Mouse (Mus musculus) lung, embryonic 16.5 days (tissue): ENCODE data around the gene Riok2. TPM values are rescaled to one million over a fixed set of nuclear protein-coding genes. Genes with fewer than 3 reads are reported as not detected.

Source experiments
- ATAC-seq: fragments of 200-750 bp; cut with Nextera tagmentation; 2 replicates; pipeline ENCODE4 v1.8.0; 2017; ENCODE audit warnings: low read depth, mild to moderate bottlenecking, moderate library complexity
- H3K27ac ChIP-seq: fragments of 300-500 bp; sonication (generic); 2 replicates; pipeline ENCODE4 v1.5.1; 2014; ENCODE audit warnings: mild to moderate bottlenecking, control low read depth, low read length
- H3K27me3 ChIP-seq: fragments of 300-500 bp; sonication (generic); 2 replicates; pipeline ENCODE4 v1.6.1; 2014; ENCODE audit warnings: low read depth, low read length, mixed read lengths; ENCODE audit not compliant: control insufficient read depth, insufficient read depth
- H3K36me3 ChIP-seq: fragments of 300-500 bp; sonication (generic); 2 replicates; pipeline ENCODE4 v1.6.1; 2014; ENCODE audit warnings: low read length; ENCODE audit not compliant: control insufficient read depth, insufficient read depth
- H3K4me1 ChIP-seq: fragments of 300-500 bp; sonication (generic); replicated peaks from 2 replicates; pipeline ENCODE4 v1.6.1; 2014; ENCODE audit warnings: low read length, mixed read lengths; ENCODE audit not compliant: control insufficient read depth, insufficient read depth
- H3K4me2 ChIP-seq: fragments of 300-500 bp; sonication (generic); 2 replicates; pipeline ENCODE4 v1.6.1; 2014; ENCODE audit warnings: low read depth, low read length, control low read depth
- H3K4me3 ChIP-seq: fragments of 300-500 bp; sonication (generic); 2 replicates; pipeline ENCODE4 v1.5.1; 2014; ENCODE audit warnings: mild to moderate bottlenecking, low read length, control low read depth
- H3K9ac ChIP-seq: fragments of 300-500 bp; sonication (generic); 2 replicates; pipeline ENCODE4 v1.6.1; 2014; ENCODE audit warnings: low read length, control low read depth
- H3K9me3 ChIP-seq: fragments of 300-500 bp; sonication (generic); 2 replicates; pipeline ENCODE4 v1.6.1; 2016; ENCODE audit warnings: low read length; ENCODE audit not compliant: control insufficient read depth
- WGBS: fragments of 180-500 bp; shearing (Covaris S2); extraction: QIAGEN DNeasy Blood & Tissue Kit; methylation state at CpG from one replicate; pipeline ENCODE4 v1.1.7; 2014; 5-methylcytosine and 5-hydroxymethylcytosine counted together
- polyA plus RNA-seq: library from polyadenylated mRNA; unstranded; fragments of >200 nt; fragmentation: Nextera tagmentation; extraction: Ambion mirVana; gene quantifications from 2 replicates; pipeline ENCODE4 v1.2.1, GENCODE M21; 2015

Riok2 gene
- polyA plus RNA-seq, 1 experiment from 2014 or later = 25.5 TPM

DNA sequence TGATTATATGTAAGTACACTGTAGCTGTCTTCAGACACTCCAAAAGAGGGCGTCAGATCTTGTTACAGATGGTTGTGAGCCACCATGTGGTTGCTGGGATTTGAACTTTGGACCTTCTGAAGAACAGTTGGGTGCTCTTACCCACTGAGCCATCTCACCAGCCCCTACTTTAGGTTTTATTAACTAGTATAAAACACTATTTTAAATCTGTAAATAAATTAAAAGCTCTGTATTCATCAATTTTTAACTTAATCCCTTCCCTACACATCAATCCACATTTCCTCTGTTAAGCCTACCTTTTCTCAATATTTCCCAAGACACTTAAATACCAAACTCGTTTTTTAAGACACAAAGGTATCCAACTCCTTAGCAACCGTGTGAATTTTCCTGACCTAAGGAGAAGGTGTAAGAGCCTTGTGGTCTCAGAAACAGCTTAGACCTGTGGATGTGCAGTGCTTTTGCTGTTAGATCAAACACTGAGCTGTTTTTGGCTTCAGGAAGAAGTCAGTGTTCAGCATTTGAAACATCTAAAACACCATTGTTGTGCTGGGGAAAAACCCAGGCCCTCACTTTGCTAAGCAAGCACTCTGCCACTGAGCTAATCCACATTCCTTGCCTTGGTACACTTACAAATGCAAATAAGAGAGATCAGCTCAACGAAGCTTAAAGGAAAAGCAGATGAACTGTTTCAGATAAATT is 50.6 kb downstream of the Riok2 start:
- Histone ChIP-seq H3K9me3 (no peaks in the 10 kb centered on the region), H3K9ac (no peak overlapping the region), H3K4me2 (no peak overlapping the region), H3K4me3 (no peak overlapping the region), H3K4me1 (no peaks in the 10 kb centered on the region), H3K27ac (peak overlapping the region; percentile 73), H3K36me3 (no peaks in the 10 kb centered on the region), H3K27me3 (no peaks in the 10 kb centered on the region)
- 41% methylated on average over 4 of the region's 4 CpGs for WGBS
- peak; percentile 68 for ATAC-seq

DNA sequence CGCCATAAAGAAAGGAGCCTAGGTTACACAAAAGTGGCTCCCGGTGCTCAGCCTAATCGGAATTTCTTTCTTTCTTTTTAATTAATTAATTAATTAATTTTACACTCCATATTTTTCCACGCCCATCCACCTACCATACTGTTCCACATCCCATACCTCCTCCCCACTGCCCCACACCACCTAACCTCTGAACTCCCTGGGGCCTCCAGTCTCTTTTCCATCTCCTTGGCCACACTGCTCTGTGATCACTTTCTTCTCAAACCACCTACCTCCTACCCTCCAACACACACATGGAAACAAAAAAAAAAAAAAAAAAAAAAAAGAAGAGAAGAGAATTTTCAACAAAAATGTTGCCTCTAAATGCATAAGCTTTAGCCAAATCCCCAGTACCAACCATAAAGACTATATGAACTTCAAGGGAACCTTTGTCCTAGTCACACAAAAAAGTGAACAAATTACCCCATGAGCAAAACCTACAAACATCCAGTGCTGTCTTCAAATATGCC is 51.3 kb downstream of the Riok2 start:
- WGBS = 58% methylated on average over 4 of the region's 4 CpGs
- no peak overlapping the region for H3K4me3 ChIP-seq
- ATAC-seq = no peak
- H3K9me3 ChIP-seq = no peaks in the 10 kb centered on the region
- H3K27me3 ChIP-seq = no peaks in the 10 kb centered on the region
- no peak overlapping the region for H3K27ac ChIP-seq
- no peak overlapping the region for H3K9ac ChIP-seq
- H3K4me1 ChIP-seq = no peaks in the 10 kb centered on the region
- H3K36me3 ChIP-seq = no peaks in the 10 kb centered on the region
- no peak overlapping the region for H3K4me2 ChIP-seq

DNA sequence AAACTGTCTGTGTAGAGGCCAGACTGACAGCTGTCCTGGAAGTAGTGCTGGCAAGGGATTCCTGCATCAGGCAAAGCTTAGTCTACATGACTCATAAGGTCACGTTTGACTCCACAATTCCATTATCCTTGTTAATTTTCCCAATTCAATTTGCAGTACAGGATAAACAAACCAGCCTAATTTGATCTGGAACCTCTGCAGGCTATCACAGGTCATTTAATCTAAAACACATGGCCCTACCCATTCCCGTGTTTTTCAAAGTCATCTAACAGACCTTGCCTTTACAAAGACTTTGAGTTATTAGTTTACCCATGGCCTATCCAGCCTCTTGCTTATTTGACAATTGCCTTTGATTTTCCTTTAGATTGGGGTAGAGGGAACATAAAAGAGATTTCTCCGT is 51.8 kb downstream of the Riok2 start:
- Histone ChIP-seq H3K27me3 (no peaks in the 10 kb centered on the region), H3K4me1 (no peaks in the 10 kb centered on the region), H3K9ac (no peak overlapping the region), H3K4me2 (no peak overlapping the region), H3K27ac (no peak overlapping the region), H3K36me3 (no peaks in the 10 kb centered on the region), H3K9me3 (no peaks in the 10 kb centered on the region), H3K4me3 (no peak overlapping the region)
- WGBS = 40% methylated on average over 3 of the region's 3 CpGs
- ATAC-seq = no peak

DNA sequence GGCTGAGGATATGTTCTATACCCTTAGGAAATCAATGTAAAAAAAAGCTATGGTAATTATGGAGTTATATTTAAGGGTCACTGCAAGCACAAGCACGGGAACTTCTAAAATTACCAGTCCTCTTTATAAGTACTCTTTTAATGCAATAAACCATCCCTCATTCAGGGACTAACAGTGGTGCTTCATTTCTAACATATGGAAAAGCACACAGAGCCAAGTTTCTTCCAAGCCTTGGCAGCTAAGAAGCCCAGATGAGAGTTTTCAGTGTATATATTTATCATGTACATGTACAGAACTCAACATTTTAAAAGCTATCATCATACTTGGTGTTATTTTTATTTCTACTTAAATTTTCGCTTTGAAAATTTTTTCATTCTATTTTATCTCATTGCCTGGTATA is 54.8 kb downstream of the Riok2 start:
- Histone ChIP-seq H3K4me2 (no peak overlapping the region), H3K4me3 (no peak overlapping the region), H3K27ac (no peak overlapping the region), H3K27me3 (no peaks in the 10 kb centered on the region), H3K9me3 (no peaks in the 10 kb centered on the region), H3K9ac (no peak overlapping the region), H3K36me3 (no peaks in the 10 kb centered on the region), H3K4me1 (no peaks in the 10 kb centered on the region)
- 68% methylated on average over 2 of the region's 2 CpGs for WGBS
- no peak for ATAC-seq

DNA sequence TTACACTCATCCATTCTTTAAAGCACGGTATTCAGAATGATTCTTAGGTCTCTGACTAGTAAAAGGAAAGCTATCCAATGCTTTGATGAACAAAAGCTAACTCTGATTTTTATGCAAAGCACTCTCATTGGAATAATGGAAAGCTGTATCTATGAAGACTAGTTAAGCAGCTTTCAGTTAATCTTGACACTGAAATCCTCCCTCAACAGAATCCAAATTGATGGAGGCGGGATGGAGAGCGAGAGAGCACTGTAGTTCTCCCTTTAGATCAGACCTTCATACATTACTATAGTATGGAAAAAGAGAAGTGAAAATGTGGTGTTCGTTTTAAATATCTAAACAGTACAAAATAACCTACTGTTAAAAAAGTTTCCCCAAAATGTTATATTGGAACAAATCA is 59.6 kb downstream of the Riok2 start:
- Histone ChIP-seq H3K4me2 (no peak overlapping the region), H3K27me3 (no peaks in the 10 kb centered on the region), H3K4me3 (no peak overlapping the region), H3K9me3 (no peaks in the 10 kb centered on the region), H3K36me3 (no peaks in the 10 kb centered on the region), H3K4me1 (no peaks in the 10 kb centered on the region), H3K27ac (no peak overlapping the region), H3K9ac (no peak overlapping the region)
- 80% methylated on average over 4 of the region's 4 CpGs for WGBS
- ATAC-seq = no peak

DNA sequence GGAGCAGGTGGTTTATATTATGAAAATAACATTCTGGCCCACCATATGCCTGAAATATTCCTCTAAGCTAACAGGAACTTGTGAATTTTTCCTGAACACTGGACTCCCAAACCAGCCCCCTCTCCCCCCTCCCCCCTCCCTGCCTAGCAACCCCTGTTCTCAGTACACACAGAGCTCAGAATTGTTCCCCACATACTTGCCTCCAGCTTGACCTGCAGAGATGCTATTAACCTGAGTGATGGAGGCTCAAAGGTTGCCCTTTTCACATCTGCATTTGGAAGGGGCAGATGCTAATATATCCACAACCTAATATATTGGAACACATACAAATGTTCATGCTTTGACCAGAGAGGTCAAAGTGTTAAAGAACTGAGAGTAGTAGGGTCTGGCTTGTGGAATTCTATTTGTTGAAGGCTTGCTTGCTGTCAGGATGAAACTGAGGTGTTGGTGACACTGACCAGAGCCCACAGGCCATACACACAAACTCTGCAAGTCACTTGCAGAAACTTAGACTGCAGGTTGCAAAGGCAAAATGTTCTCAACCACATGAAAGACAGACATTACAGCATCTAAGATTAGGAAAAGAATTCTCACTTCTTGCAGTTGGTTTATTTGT is 64.6 kb downstream of the Riok2 start:
- H3K36me3 ChIP-seq = no peaks in the 10 kb centered on the region
- no peak overlapping the region for H3K27ac ChIP-seq
- H3K27me3 ChIP-seq = no peaks in the 10 kb centered on the region
- no peak overlapping the region for H3K9ac ChIP-seq
- no peaks in the 10 kb centered on the region for H3K9me3 ChIP-seq
- no peak overlapping the region for H3K4me3 ChIP-seq
- no peaks in the 10 kb centered on the region for H3K4me1 ChIP-seq
- no peak for ATAC-seq
- no peak overlapping the region for H3K4me2 ChIP-seq

DNA sequence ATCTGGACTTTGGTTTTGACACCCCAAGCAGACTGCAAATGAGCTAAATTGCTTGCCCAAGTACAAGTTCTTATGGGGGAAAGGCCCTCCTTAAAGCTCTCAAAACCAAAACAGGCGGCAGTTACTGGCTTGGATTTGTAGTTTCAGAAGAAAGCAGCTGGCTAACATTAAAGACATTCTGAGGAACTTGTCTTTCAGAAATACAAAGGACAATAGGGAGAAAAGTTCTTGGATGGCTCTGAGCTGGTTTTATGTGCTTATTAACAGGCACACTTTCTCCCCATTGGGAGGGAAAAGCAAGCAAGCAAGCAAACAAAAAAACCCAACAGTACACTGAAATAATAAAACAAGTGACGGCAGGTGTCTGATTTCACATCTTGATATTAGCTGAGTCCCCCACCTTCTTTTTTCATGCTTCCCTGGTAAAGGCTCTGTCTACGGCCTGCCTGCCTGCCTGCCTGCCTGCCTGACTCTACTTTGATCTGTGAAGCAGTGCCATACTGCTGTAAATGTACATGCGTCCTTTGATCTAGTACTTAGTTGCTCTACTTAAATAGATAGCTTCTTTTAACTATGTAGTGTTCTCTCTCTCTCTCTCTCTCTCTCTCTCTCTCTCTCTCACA is 67.9 kb downstream of the Riok2 start:
- H3K4me2 ChIP-seq = no peak overlapping the region
- H3K27me3 ChIP-seq = no peaks in the 10 kb centered on the region
- no peak overlapping the region for H3K9ac ChIP-seq
- no peak overlapping the region for H3K4me3 ChIP-seq
- H3K36me3 ChIP-seq = no peaks in the 10 kb centered on the region
- H3K4me1 ChIP-seq = no peaks in the 10 kb centered on the region
- H3K27ac ChIP-seq = no peak overlapping the region
- WGBS = 37% methylated on average over 4 of the region's 4 CpGs
- no peaks in the 10 kb centered on the region for H3K9me3 ChIP-seq
- no peak for ATAC-seq

DNA sequence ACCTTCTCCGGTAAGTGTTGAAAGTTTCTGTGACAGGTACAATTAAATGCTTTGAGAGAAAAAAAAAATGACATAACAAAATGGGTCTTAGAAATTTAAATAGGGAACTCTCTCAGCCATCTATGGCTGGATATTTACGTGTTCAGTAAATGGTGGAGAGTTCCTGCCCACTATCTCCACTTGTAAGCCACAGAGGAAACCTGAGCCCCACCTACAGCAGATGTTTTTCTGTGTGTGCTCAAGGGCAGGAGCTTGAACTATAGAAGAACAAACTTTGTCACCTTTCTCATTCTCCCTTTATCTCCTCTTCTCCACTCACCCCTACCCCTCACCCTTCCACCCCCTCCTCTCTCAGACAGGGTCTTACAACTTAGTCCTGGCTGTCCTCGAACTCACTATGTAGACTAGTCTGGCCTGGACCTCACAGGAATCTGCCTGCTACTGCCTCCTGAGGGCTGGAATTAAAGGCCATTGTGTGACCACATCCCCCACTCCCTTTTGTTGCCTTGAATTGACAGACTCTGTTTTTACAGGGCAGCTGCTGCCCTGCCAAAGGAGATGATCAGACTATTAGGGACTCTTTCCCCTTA is 70.3 kb downstream of the Riok2 start:
- no peaks in the 10 kb centered on the region for H3K36me3 ChIP-seq
- no peak for ATAC-seq
- no peaks in the 10 kb centered on the region for H3K27me3 ChIP-seq
- H3K4me1 ChIP-seq = peaks cover 5% of the 10 kb centered on the region; the same call in 1 of the 2 replicates
- H3K4me2 ChIP-seq = no peak overlapping the region
- no peak overlapping the region for H3K27ac ChIP-seq
- 66% methylated on average over 3 of the region's 3 CpGs for WGBS
- no peak overlapping the region for H3K9ac ChIP-seq
- no peak overlapping the region for H3K4me3 ChIP-seq
- H3K9me3 ChIP-seq = no peaks in the 10 kb centered on the region
